Mouse (Mus musculus) spleen, adult 18-20 months (tissue): ENCODE data around the gene Ramp2.

Experiments
- DNase-seq, 2 experiments: peaks; one replicate each; pipeline ENCODE4 v3.0.0; 2022; ENCODE audit warnings: mixed read lengths in 2 of 2

Ramp2 gene

DNA sequence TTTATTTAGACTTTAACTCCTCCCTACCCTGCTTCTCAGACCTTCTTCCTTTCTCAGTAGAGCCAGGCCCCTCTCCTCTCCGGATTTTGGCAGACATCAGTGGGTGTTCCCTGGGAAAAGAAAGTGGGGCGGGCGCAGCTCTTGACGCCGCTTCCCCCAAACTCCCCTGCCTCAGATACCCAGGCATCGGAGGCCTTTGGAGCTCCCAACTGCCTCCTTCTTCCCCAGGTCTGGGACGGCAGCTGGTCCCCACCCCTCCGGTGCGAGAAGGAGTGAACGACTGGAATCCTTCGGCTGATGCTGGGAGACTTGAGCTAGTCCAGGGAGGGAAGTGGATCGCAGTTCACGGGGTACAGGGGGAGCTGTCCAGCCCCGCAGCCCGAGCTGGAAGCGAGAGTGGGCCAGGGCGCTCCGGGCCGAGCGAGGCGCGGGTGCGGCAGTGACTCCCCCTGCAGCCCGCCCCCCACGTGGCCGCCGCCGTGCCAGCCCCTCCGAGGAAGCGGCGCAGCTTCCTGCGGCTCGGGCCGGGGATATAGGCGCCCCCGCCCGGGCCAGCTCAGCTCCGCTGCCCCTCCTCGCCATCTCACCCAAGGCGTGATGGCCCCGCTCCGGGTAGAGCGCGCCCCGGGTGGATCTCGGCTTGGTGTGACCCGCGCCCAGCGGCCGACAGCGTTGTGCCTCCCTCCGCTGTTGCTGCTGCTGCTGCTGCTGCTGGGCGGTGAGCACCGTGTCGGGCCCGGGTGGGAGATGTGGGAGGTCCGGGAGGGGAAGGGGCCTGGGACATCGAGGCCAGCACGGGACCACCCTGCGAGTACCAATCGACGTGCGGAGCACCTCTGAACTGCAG, at the start of gene Ramp2:
TSS of gene Ramp2 (plus strand) at position 174 of the 847 bp plus-strand sequence.
- DNase-seq: no peak

- no peak for DNase-seq
These were observed 49.7 kb upstream of the Ramp2 start for GRCm38 (mm10) chr11:101196175-101196574.

DNA sequence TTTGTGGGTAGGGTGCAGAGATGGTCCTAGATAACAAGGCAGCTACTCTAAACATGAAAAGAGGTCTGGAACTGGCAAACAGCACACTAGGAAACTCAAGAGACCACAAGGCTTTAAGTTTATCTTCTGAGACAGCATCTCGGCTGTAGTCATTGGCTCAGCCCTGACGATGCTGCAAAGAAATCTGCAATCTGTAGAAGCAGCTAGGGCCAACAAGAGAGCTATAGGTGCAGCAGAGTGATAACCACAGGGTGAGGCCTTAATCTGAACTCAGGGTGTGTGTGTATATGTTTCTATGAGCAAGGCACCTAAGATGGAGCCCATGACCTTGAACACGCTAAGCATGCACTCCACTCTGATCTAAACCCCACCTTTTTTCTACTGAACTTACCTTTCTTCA, 46.3 kb upstream of the Ramp2 start:
- no peak for DNase-seq

GRCm38 (mm10) chr11:101200986-101201385, 44.8 kb upstream of the Ramp2 start:
- DNase-seq: no peak

- DNase-seq: no peak
These were observed 33.9 kb upstream of the Ramp2 start for GRCm38 (mm10) chr11:101211970-101212369.

GRCm38 (mm10) chr11:101216936-101217335, 28.9 kb upstream of the Ramp2 start:
- DNase-seq: no peak

DNA sequence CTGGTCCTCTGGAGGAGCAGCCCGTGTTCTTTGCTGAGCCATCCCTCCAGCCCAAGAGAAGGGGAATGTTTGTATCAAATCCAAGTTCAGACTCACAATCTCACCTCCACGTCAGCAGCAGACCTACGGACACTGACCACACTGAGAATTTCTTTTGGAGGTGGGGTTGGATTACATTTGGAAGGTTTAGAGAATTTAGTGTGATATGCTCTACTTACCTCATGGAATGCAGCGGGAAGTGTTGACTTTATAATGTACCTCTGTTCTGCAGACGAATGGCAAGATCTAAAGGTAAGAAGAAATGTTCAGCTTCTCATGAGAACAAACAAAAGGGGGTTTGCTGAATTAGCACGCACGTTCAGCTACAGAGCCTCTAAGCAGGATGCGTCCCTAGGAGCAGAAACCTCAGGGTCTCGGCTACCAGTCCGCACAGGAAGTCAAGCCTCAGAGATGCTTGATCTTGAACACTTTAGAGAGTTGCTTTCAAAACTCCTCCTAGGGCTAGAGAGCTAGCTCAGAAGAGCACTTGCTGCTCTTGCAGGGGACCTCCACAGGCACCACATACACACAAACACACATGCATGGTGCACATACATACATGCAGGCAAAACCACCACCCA, 27.3 kb upstream of the Ramp2 start:
- no peak for DNase-seq

DNA sequence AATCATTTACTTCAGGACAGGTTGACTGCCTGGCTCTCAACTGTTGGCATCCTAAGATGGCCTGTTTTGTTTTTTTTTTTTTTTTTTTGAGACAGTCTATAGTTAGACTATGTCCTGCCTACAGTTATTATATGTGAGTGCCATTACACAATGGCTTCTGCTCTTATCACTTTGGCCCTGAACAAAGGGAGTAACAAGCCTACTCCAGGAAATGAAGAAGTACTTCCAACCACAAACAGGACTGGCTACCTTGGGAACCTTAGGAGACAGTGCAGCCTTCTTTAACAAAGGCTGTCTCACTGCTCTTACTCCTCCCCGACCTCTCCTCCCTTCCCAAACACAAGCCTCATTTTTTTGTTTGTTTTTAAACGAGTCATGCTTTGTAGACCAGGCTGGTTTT, 25.0 kb upstream of the Ramp2 start:
- no peak for DNase-seq

GRCm38 (mm10) chr11:101221306-101221986, 24.4 kb upstream of the Ramp2 start:
- no peak for DNase-seq

- no peak for DNase-seq
These were observed 21.5 kb upstream of the Ramp2 start for GRCm38 (mm10) chr11:101224337-101224736.

GRCm38 (mm10) chr11:101225331-101226064, 20.3 kb upstream of the Ramp2 start:
- no peak for DNase-seq

- peak; percentile 88 to 96 for DNase-seq
These were observed 19.6 kb upstream of the Ramp2 start, which contains the start of gene Ezh1 for GRCm38 (mm10) chr11:101226065-101226701. Ezh1 (minus strand) TSS chr11:101226463.

- DNase-seq: no peak
These were observed 16.4 kb upstream of the Ramp2 start for GRCm38 (mm10) chr11:101229361-101229900.

DNA sequence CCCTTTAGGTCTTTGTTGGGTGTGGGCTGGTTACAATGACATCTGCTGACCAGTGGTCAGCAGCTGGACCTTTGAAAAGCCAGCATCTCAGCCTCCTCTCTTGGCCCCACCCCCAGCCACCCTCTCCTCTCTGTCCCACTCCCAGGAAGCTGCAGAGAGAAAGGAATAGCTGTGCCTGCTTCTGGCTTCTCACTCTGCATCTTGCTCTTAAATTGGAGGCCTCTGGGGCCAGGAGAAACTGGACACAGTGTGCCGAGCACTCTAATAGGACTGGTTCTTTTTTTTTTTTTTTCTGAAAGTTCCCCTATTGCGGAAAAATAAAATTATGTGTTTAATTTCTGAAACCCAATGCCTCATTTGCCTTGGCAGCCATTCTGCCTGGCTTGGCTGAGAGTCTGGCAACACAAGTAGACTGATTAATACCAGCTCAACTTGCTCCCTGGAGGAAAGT, 15.7 kb upstream of the Ramp2 start:
- DNase-seq: no peak

- DNase-seq: no peak
These were observed 15.3 kb upstream of the Ramp2 start for GRCm38 (mm10) chr11:101230526-101230925.

- DNase-seq: no peak
These were observed 14.6 kb upstream of the Ramp2 start for GRCm38 (mm10) chr11:101230991-101231871.

DNA sequence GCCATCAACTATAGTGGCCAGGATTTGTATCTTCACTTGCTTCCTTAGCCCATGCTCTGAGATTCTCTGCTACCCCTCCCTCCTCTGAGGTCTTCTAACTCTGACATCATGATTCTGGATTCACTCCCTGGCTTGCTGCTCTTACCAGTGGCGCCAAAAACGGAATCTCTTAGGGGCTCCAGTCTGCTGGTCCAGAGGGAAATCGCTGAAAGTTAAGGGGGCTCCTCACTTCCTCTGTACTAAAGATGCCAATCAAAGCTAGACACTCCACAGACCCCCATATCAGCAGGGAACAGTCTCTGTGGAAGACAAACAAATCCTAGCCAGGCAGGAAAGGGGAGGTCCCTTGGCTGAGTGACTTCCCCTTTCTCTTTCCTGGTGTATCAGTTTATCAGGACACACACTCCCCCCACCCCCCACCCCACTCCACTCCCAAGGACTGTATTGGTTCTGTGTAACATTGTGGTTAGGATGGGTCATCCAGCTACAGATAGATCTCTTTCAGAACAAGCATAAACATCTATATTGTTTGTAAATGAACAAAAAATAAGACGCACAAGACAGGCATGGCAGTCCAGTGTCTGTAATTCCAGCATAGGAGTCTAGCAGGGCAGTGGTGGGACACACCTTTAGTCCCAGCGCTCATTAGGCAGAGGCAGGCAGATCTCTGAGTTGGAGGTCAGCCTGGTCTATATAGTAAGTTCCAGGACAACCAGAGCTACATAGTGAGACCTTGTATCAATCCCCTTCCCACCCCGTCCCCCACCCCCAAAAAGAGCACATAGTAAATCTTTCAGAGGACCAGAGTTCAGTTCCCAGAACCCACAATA, 13.6 kb upstream of the Ramp2 start:
- DNase-seq: no peak

- DNase-seq: no peak
These were observed 12.6 kb upstream of the Ramp2 start for GRCm38 (mm10) chr11:101233240-101233639.

GRCm38 (mm10) chr11:101234124-101234523, 11.7 kb upstream of the Ramp2 start:
- DNase-seq: no peak

- DNase-seq: no peak
These were observed 10.4 kb upstream of the Ramp2 start for GRCm38 (mm10) chr11:101235429-101235828.
